8 mouse cellular contexts compared by ENCODE assay signal in genomic region chr8:84638555-84639161, GRCm38 (mm10). TPM values are rescaled to one million over a fixed set of nuclear protein-coding genes. Genes with fewer than 3 reads are reported as not detected.
A peak's percentile ranks its signal among the peaks of the same experiment; 100 is the strongest.
DNase-seq lines count a peak whose midpoint lies in the region; ATAC-seq and TF ChIP-seq lines count a peak whose summit lies in the region.

No protein-coding gene starts in this region.

- ATAC-seq in forebrain, postnatal 0 days: no peak; the same call in 1 of the 2 replicates
- peak; percentile 24 for ATAC-seq in kidney, embryonic 15.5 days (replicated peaks; ENCODE audit: low FRiP score)
- no peak for ATAC-seq in inflammation-experienced regulatory T-cells, adult 6 months

- under 1% methylated on average over 46 of the region's 52 CpGs for WGBS in forebrain, postnatal 0 days
- WGBS in kidney, embryonic 15.5 days: 1% methylated on average over 50 of the region's 52 CpGs
- under 1% methylated on average over 45 of the region's 52 CpGs for WGBS in midbrain, embryonic 10.5 days

- no peak for TF ChIP-seq CTCF in forebrain, postnatal 0 days (IDR thresholded peaks at IDR 0.05; ENCODE audit: low read depth)

- H3K9ac ChIP-seq in forebrain, postnatal 0 days: peak overlapping the region; percentile 66
- H3K9ac ChIP-seq in kidney, embryonic 15.5 days: peak overlapping the region; percentile 62

- peak overlapping the region; percentile 91 for H3K4me2 ChIP-seq in forebrain, postnatal 0 days (ENCODE audit: low read depth)
- peak overlapping the region; percentile 88 for H3K4me2 ChIP-seq in kidney, embryonic 15.5 days

- peaks cover 2% of the 10 kb centered on the region; the same call in 1 of the 2 replicates for H3K36me3 ChIP-seq in forebrain, postnatal 0 days (ENCODE audit: insufficient read depth)
- no peaks in the 10 kb centered on the region for H3K36me3 ChIP-seq in kidney, embryonic 15.5 days
- no peaks in the 10 kb centered on the region for H3K36me3 ChIP-seq in midbrain, embryonic 10.5 days

- H3K4me1 ChIP-seq in brown adipose tissue, adult 24 weeks (ENCODE audit: control insufficient read depth, insufficient read depth, insufficient read length, low read length): peaks cover 7% of the 10 kb centered on the region; the same call in 1 of the 2 replicates
- H3K4me1 ChIP-seq in forebrain, postnatal 0 days (ENCODE audit: insufficient read depth): no peaks in the 10 kb centered on the region; the same call in 1 of the 2 replicates
- peaks cover 38% of the 10 kb centered on the region for H3K4me1 ChIP-seq in kidney, embryonic 15.5 days
- H3K4me1 ChIP-seq in midbrain, embryonic 10.5 days: peaks cover 53% of the 10 kb centered on the region

- peak overlapping the region; percentile 68 for H3K4me3 ChIP-seq in brown adipose tissue, adult 24 weeks (ENCODE audit: insufficient read depth, low read depth, low read length)
- peak overlapping the region; percentile 53 for H3K4me3 ChIP-seq in forebrain, postnatal 0 days (ENCODE audit: low read depth, low read length)
- peak overlapping the region; percentile 60 for H3K4me3 ChIP-seq in kidney, embryonic 15.5 days (replicated peaks)
- peak overlapping the region; percentile 69 for H3K4me3 ChIP-seq in midbrain, embryonic 10.5 days

- no peaks in the 10 kb centered on the region for H3K9me3 ChIP-seq in forebrain, postnatal 0 days (ENCODE audit: low read length)
- H3K9me3 ChIP-seq in kidney, embryonic 15.5 days (replicated peaks): no peaks in the 10 kb centered on the region
- no peaks in the 10 kb centered on the region for H3K9me3 ChIP-seq in midbrain, embryonic 10.5 days (replicated peaks)

- DNase-seq in layer of hippocampus, postnatal 10 days (ENCODE audit: low spot score in 2 of 2): peak; percentile 31 to 54
- DNase-seq in layer of hippocampus, adult 9-10 months (ENCODE audit: low spot score): no peak
- DNase-seq in forebrain, postnatal 0 days: no peak
- peak; percentile 55 for DNase-seq in midbrain, embryonic 10.5 days (ENCODE audit: low spot score)
- peak; percentile 70 for DNase-seq in testis, postnatal 10 days (ENCODE audit: low spot score)

- no peaks in the 10 kb centered on the region for H3K27me3 ChIP-seq in forebrain, postnatal 0 days (ENCODE audit: insufficient read depth, low read length)
- no peaks in the 10 kb centered on the region for H3K27me3 ChIP-seq in kidney, embryonic 15.5 days
- peaks cover 29% of the 10 kb centered on the region for H3K27me3 ChIP-seq in midbrain, embryonic 10.5 days (ENCODE audit: low read depth, poor library complexity, severe bottlenecking)

- H3K27ac ChIP-seq in brown adipose tissue, adult 24 weeks (replicated peaks; ENCODE audit: low read depth, low read length): peak overlapping the region; percentile 63; the same call in 1 of the 2 replicates
- H3K27ac ChIP-seq in forebrain, postnatal 0 days (ENCODE audit: low read depth, low read length): peak overlapping the region; percentile 83
- peak overlapping the region; percentile 94 for H3K27ac ChIP-seq in kidney, embryonic 15.5 days
- H3K27ac ChIP-seq in midbrain, embryonic 10.5 days (replicated peaks): peak overlapping the region; percentile 95

RNA-seq across cellular contexts. Expression of gene Ier2, which starts 24.0 kb away (rescaled TPM):
- total RNA-seq in layer of hippocampus, postnatal 10 days (2021): 10 to 100 TPM; 10.8 to 12.7 TPM
- 17.2 and 62.3 TPM in 2 replicates for polyA plus RNA-seq in brown adipose tissue, adult 24 weeks (2012; ENCODE audit: insufficient read depth, insufficient read length, missing spikeins)
- 4.8 and 8.5 TPM in 2 replicates for total RNA-seq in forebrain, postnatal 0 days (2014; rRNA removed)
- 19.3 and 22.7 TPM in 2 replicates for polyA plus RNA-seq in forebrain, postnatal 0 days (2015; fragmentation: Nextera tagmentation; extraction: Ambion mirVana)
- 73.4 and 80.3 TPM in 2 replicates for polyA plus RNA-seq in kidney, embryonic 15.5 days (2015; fragmentation: Nextera tagmentation; extraction: Ambion mirVana)
- polyA plus RNA-seq in midbrain, embryonic 10.5 days (2016; fragmentation: Nextera tagmentation; extraction: Ambion mirVana): 63.6 and 78.2 TPM in 2 replicates
- polyA plus RNA-seq in inflammation-experienced regulatory T-cells, adult 6 months (2017; shearing (Covaris generic)): 10 to 100 TPM; 42.4 to 46.3 (median 45.8) TPM

RNA-seq across cellular contexts. Expression of gene Trmt1, which starts 47.4 kb away (rescaled TPM):
- 100 to 1,000 TPM in 1 of 2 experiments, 10 to 100 TPM in 1; 99.8 to 105 TPM for total RNA-seq in layer of hippocampus, postnatal 10 days (2021)
- polyA plus RNA-seq in brown adipose tissue, adult 24 weeks (2012; ENCODE audit: insufficient read depth, insufficient read length, missing spikeins): 25.1 and 33.4 TPM in 2 replicates
- 89.5 and 94.8 TPM in 2 replicates for total RNA-seq in forebrain, postnatal 0 days (2014; rRNA removed)
- polyA plus RNA-seq in forebrain, postnatal 0 days (2015; fragmentation: Nextera tagmentation; extraction: Ambion mirVana): 59.8 and 67.5 TPM in 2 replicates
- polyA plus RNA-seq in kidney, embryonic 15.5 days (2015; fragmentation: Nextera tagmentation; extraction: Ambion mirVana): 68.7 and 73.8 TPM in 2 replicates
- polyA plus RNA-seq in midbrain, embryonic 10.5 days (2016; fragmentation: Nextera tagmentation; extraction: Ambion mirVana): 56.4 and 58.1 TPM in 2 replicates
- polyA plus RNA-seq in inflammation-experienced regulatory T-cells, adult 6 months (2017; shearing (Covaris generic)): 10 to 100 TPM; 28.0 to 61.1 (median 55.5) TPM

RNA-seq across cellular contexts. Expression of gene Nacc1, which starts 49.0 kb away (rescaled TPM):
- total RNA-seq in layer of hippocampus, postnatal 10 days (2021): 10 to 100 TPM; 73.7 to 75.3 TPM
- polyA plus RNA-seq in brown adipose tissue, adult 24 weeks (2012; ENCODE audit: insufficient read depth, insufficient read length, missing spikeins): 19.0 and 22.9 TPM in 2 replicates
- total RNA-seq in forebrain, postnatal 0 days (2014; rRNA removed): 65.9 and 78.2 TPM in 2 replicates
- 14.6 and 14.7 TPM in 2 replicates for polyA plus RNA-seq in forebrain, postnatal 0 days (2015; fragmentation: Nextera tagmentation; extraction: Ambion mirVana)
- polyA plus RNA-seq in kidney, embryonic 15.5 days (2015; fragmentation: Nextera tagmentation; extraction: Ambion mirVana): 23.9 and 25.6 TPM in 2 replicates
- 24.8 and 26.3 TPM in 2 replicates for polyA plus RNA-seq in midbrain, embryonic 10.5 days (2016; fragmentation: Nextera tagmentation; extraction: Ambion mirVana)
- polyA plus RNA-seq in inflammation-experienced regulatory T-cells, adult 6 months (2017; shearing (Covaris generic)): 1 to 10 TPM; 9.2 to 9.5 (median 9.4) TPM

Comparison
In these comparisons a context has a peak if more than half of its experiments do, and no peak if none do; other contexts are left out.
1. DNase-seq: peak in layer of hippocampus, postnatal 10 days (2 of 2), midbrain, embryonic 10.5 days (single experiment) and testis, postnatal 10 days (single experiment); none in layer of hippocampus, adult 9-10 months (single experiment) and forebrain, postnatal 0 days (single experiment).
2. Peak in every context shown above with its lines, with median percentiles within 50 percentile points of each other: H3K27ac ChIP-seq and H3K4me3 ChIP-seq.